Comparison of ENCODE assay signal across 9 mouse cellular contexts in the genomic region with DNA sequence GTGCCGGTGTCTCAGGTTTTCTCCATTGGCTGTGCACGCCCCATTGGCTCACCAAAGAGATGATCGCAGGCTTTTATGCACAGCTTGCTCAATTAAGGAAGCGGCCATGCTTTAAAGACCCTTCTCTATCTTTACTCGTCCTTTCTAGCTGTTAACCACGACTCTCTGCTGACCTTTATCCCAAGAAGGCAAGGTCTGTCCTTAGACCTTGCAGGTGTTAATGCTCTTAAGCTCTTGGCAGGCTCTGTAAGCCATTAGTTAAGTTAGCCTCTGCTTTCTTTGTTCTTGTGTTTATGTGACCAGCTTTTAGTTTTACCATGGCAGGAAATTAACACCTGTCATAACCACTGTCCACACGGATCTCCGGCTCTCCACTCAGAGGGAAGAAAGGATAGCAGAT. TPM values are rescaled to one million over a fixed set of nuclear protein-coding genes. Genes with fewer than 3 reads are reported as not detected.
DNase-seq lines count a peak whose midpoint lies in the region; ATAC-seq and TF ChIP-seq lines count a peak whose summit lies in the region.
"Had no signal": no experiment of that assay in that cellular context is flagged by ENCODE, and none has a peak within 500 bp of the region (broad histone marks: within the 10 kb centered on the region; RNA-seq: fewer than 3 reads in every experiment).

No protein-coding gene starts in this region.

- H3K36me3 ChIP-seq in G1E (replicated peaks): peaks cover 27% of the 10 kb centered on the region
- H3K36me3 ChIP-seq in hindbrain, embryonic 14.5 days (replicated peaks; ENCODE audit: control insufficient read depth, insufficient read depth): peaks cover 4% of the 10 kb centered on the region
- no peaks in the 10 kb centered on the region for H3K36me3 ChIP-seq in macrophage (ENCODE audit: inconsistent target)

- DNase-seq in gastrocnemius, adult 2 months: no peak
- DNase-seq in gastrocnemius, postnatal 4 days (ENCODE audit: low spot score in 2 of 2): no peak
- DNase-seq in G1E (ENCODE audit: low spot score): no peak
- DNase-seq in hindbrain, embryonic 14.5 days (ENCODE audit: low spot score): no peak
- DNase-seq in right cerebral cortex, postnatal 25 days: no peak
- DNase-seq in left cerebral cortex, adult 18-20 months (ENCODE audit: low spot score in 2 of 2): no peak
- no peak for DNase-seq in urinary bladder, postnatal 4 days (ENCODE audit: low spot score in 2 of 2)
- DNase-seq: thymus, adult 2 months had no signal

- intact Hi-C loops in gastrocnemius, adult 2 months (cut with DNase I): no loop called here

- H3K27me3 ChIP-seq in G1E (ENCODE audit: insufficient read depth, low read length): no peaks in the 10 kb centered on the region
- no peaks in the 10 kb centered on the region for H3K27me3 ChIP-seq in hindbrain, embryonic 14.5 days (ENCODE audit: control insufficient read depth, insufficient read depth, low read length)

- TF ChIP-seq CTCF in gastrocnemius, adult 2 months (IDR thresholded peaks at IDR 0.05): no peak
- TF ChIP-seq CTCF in G1E (IDR thresholded peaks at IDR 0.05; ENCODE audit: low read depth, low read length): no peak

- H3K9me3 ChIP-seq in G1E (replicated peaks): no peaks in the 10 kb centered on the region
- H3K9me3 ChIP-seq in hindbrain, embryonic 14.5 days (ENCODE audit: control insufficient read depth, low read length): no peaks in the 10 kb centered on the region

- H3K4me2 ChIP-seq in hindbrain, embryonic 14.5 days (replicated peaks): peak overlapping the region; percentile 82

- H3K9ac ChIP-seq in hindbrain, embryonic 14.5 days: peak overlapping the region; percentile 91

- 0 out of 2 replicates have a peak, but pooled peaks have one; percentile 6 for ATAC-seq in G1E (ENCODE audit: extremely low read depth, insufficient number of reproducible peaks, low FRiP score, poor library complexity, severe bottlenecking)
- ATAC-seq in hindbrain, embryonic 14.5 days (ENCODE audit: low FRiP score): no peak

- peaks cover 51% of the 10 kb centered on the region for H3K79me2 ChIP-seq in macrophage (ENCODE audit: inconsistent target)

- H3K4me1 ChIP-seq in G1E (ENCODE audit: insufficient read depth, low read depth, low read length): peaks cover 29% of the 10 kb centered on the region
- peaks cover 22% of the 10 kb centered on the region for H3K4me1 ChIP-seq in hindbrain, embryonic 14.5 days (replicated peaks; ENCODE audit: control insufficient read depth, insufficient read depth, low read length)

- H3K27ac ChIP-seq in gastrocnemius, adult 2 months: no peak overlapping the region
- H3K27ac ChIP-seq in hindbrain, embryonic 14.5 days: no peak overlapping the region
- no peak overlapping the region for H3K27ac ChIP-seq in macrophage

- WGBS in hindbrain, embryonic 14.5 days: 47% methylated on average over 8 of the region's 8 CpGs
- 79% methylated on average over 8 of the region's 8 CpGs for WGBS in macrophage (ENCODE audit: missing documents)

- peak overlapping the region; percentile 92 for H3K4me3 ChIP-seq in gastrocnemius, adult 2 months
- H3K4me3 ChIP-seq in G1E (ENCODE audit: low read depth, low read length): peak overlapping the region; percentile 91
- peak overlapping the region; percentile 77 for H3K4me3 ChIP-seq in hindbrain, embryonic 14.5 days (replicated peaks; ENCODE audit: low read length)
- peak overlapping the region; percentile 79; the same call in 1 of the 2 replicates for H3K4me3 ChIP-seq in macrophage (ENCODE audit: inconsistent target)

RNA-seq across cellular contexts. Expression of a gene that starts 1.4 kb away (rescaled TPM):
- total RNA-seq in gastrocnemius, adult 2 months (2021): 10 to 100 TPM; 18.2 to 22.1 TPM
- total RNA-seq in gastrocnemius, postnatal 4 days (2021): 10 to 100 TPM; 26.9 to 28.8 TPM
- total RNA-seq in G1E (2014; fragmentation: Nextera tagmentation) (76.8 and 93.8 TPM in 2 replicates), G1E (2017) (49.3 and 54.9 TPM in 2 replicates)
- polyA plus RNA-seq in G1E (2012) (2.9 and 5.2 TPM in 2 replicates), macrophage (2018) (14.8 to 30.0 TPM (median 29.9 TPM) in 3 replicates)
- 45.8 and 50.3 TPM in 2 replicates for polyA plus RNA-seq in hindbrain, embryonic 14.5 days (2014; fragmentation: Nextera tagmentation; extraction: Ambion mirVana)
- total RNA-seq in macrophage (2018; cell fraction: chromatin; rRNA removed): 10 to 100 TPM in 25 of 26 experiments, 1 to 10 TPM in 1; 9.5 to 65.3 (median 38.2) TPM
- total RNA-seq in macrophage (2018; cell fraction: cytosol; rRNA removed): 10 to 100 TPM; 12.3 to 20.3 (median 17.1) TPM
- total RNA-seq in macrophage (2018; cell fraction: nucleus; rRNA removed): 10 to 100 TPM in 21 of 26 experiments, 1 to 10 TPM in 5; 6.0 to 53.4 (median 20.1) TPM
- total RNA-seq in left cerebral cortex, adult 18-20 months (2021): 10 to 100 TPM; 21.4 to 23.5 TPM

RNA-seq across cellular contexts. Expression of a gene that starts 1.4 kb away (rescaled TPM):
- total RNA-seq in gastrocnemius, adult 2 months (2021): 10 to 100 TPM; 38.2 to 38.9 TPM
- 10 to 100 TPM; 46.3 to 54.8 TPM for total RNA-seq in gastrocnemius, postnatal 4 days (2021)
- total RNA-seq in G1E (2014; fragmentation: Nextera tagmentation) (307 and 313 TPM in 2 replicates), G1E (2017) (150 and 157 TPM in 2 replicates)
- polyA plus RNA-seq in G1E (2012) (6.2 and 6.7 TPM in 2 replicates), macrophage (2018) (30.9 to 39.7 TPM (median 32.8 TPM) in 3 replicates)
- polyA plus RNA-seq in hindbrain, embryonic 14.5 days (2014; fragmentation: Nextera tagmentation; extraction: Ambion mirVana): 95.3 and 96.2 TPM in 2 replicates
- 100 to 1,000 TPM in 18 of 26 experiments, 10 to 100 TPM in 8; 50.7 to 220 (median 160) TPM for total RNA-seq in macrophage (2018; cell fraction: chromatin; rRNA removed)
- 10 to 100 TPM; 17.1 to 34.6 (median 25.3) TPM for total RNA-seq in macrophage (2018; cell fraction: cytosol; rRNA removed)
- total RNA-seq in macrophage (2018; cell fraction: nucleus; rRNA removed): 100 to 1,000 TPM in 11 of 26 experiments, 10 to 100 TPM in 15; 34.8 to 169 (median 91.9) TPM
- 10 to 100 TPM; 37.0 to 42.5 TPM for total RNA-seq in left cerebral cortex, adult 18-20 months (2021)
